Mouse (Mus musculus): ENCODE data around the gene Cdk4. TPM values are rescaled to one million over a fixed set of nuclear protein-coding genes. Genes with fewer than 3 reads are reported as not detected.
"Not testable (repeated sequence)": the region's sequence is repeated elsewhere in the genome, so short reads cannot be mapped to it uniquely, and the experiment has no call there.

Gene Cdk4
- total and polyA plus RNA-seq, 2 experiments from 2014 or later = 392 to 457 TPM

GRCm38 (mm10) chr10:127069281-127070189 lies 6.2 kb downstream of the Cdk4 start:
- WGBS = 8% methylated on average over 30 of the region's 30 CpGs
- DNase-seq (ENCODE audit: low spot score) (no peak), ATAC-seq (ENCODE audit: insufficient read depth, low read depth) (peak; percentile 22; the same call in 1 of the 2 replicates)
- TF ChIP-seq EP300 (IDR thresholded peaks at IDR 0.05; ENCODE audit: low read depth) = no peak
- no peak for TF ChIP-seq CTCF (IDR thresholded peaks at IDR 0.05; ENCODE audit: low read depth)
- Histone ChIP-seq H3K4me3 (ENCODE audit: low read depth, low read length) (peak overlapping the region; percentile 89), H3K36me3 (replicated peaks; ENCODE audit: control insufficient read depth, insufficient read depth, low read length) (peaks cover 39% of the 10 kb centered on the region), H3K4me2 (ENCODE audit: low read depth, low read length) (peak overlapping the region; percentile 80), H3K27me3 (ENCODE audit: control insufficient read depth, insufficient read depth, low read length) (no peaks in the 10 kb centered on the region), H3K27ac (ENCODE audit: low read depth) (peak overlapping the region; percentile 89), H3K4me1 (ENCODE audit: control insufficient read depth, insufficient read depth) (peaks cover 19% of the 10 kb centered on the region), H3K9ac (replicated peaks; ENCODE audit: low read depth, low read length) (peak overlapping the region; percentile 81), H3K9me3 (replicated peaks; ENCODE audit: control insufficient read depth, low read length) (no peaks in the 10 kb centered on the region)

- WGBS = 1% methylated on average over 36 of the region's 36 CpGs
- peaks cover 6% of the 10 kb centered on the region for H3K27me3 ChIP-seq (ENCODE audit: control insufficient read depth, insufficient read depth, low read length)
- peak within 1 kb of the TSS; percentile 81 for H3K9ac ChIP-seq (replicated peaks; ENCODE audit: low read depth, low read length)
- no peak for TF ChIP-seq CTCF (IDR thresholded peaks at IDR 0.05; ENCODE audit: low read depth)
- no peak for TF ChIP-seq EP300 (IDR thresholded peaks at IDR 0.05; ENCODE audit: low read depth)
- no peaks in the 10 kb centered on the region for H3K9me3 ChIP-seq (replicated peaks; ENCODE audit: control insufficient read depth, low read length)
- peak within 1 kb of the TSS; percentile 89 for H3K4me3 ChIP-seq (ENCODE audit: low read depth, low read length)
- DNase-seq (ENCODE audit: low spot score) (peak; percentile 98), ATAC-seq (ENCODE audit: insufficient read depth, low read depth) (peak; percentile 91)
- H3K36me3 ChIP-seq (replicated peaks; ENCODE audit: control insufficient read depth, insufficient read depth, low read length) = peaks cover 31% of the 10 kb centered on the region
- H3K4me2 ChIP-seq (ENCODE audit: low read depth, low read length) = peak within 1 kb of the TSS; percentile 80
- peaks cover 15% of the 10 kb centered on the region for H3K4me1 ChIP-seq (ENCODE audit: control insufficient read depth, insufficient read depth)
- peak within 1 kb of the TSS; percentile 89 for H3K27ac ChIP-seq (ENCODE audit: low read depth)
Measured at GRCm38 (mm10) chr10:127070190-127071121, 7.1 kb downstream of the Cdk4 start, which contains the start of gene Tspan31. Gene Tspan31, minus strand, starts transcription at chr10:127070264.

- TF ChIP-seq CTCF (IDR thresholded peaks at IDR 0.05; ENCODE audit: low read depth) = no peak
- no peak for TF ChIP-seq EP300 (IDR thresholded peaks at IDR 0.05; ENCODE audit: low read depth)
- WGBS = 68% methylated on average over 9 of the region's 9 CpGs
- ATAC-seq (ENCODE audit: insufficient read depth, low read depth) (no peak), DNase-seq (ENCODE audit: low spot score) (no peak)
- Histone ChIP-seq H3K36me3 (replicated peaks; ENCODE audit: control insufficient read depth, insufficient read depth, low read length) (peaks cover 23% of the 10 kb centered on the region), H3K27ac (ENCODE audit: low read depth) (no peak overlapping the region), H3K27me3 (ENCODE audit: control insufficient read depth, insufficient read depth, low read length) (peaks cover 13% of the 10 kb centered on the region), H3K9ac (replicated peaks; ENCODE audit: low read depth, low read length) (no peak overlapping the region; the same call in 1 of the 2 replicates), H3K4me3 (ENCODE audit: low read depth, low read length) (peak overlapping the region; percentile 89; the same call in 1 of the 2 replicates), H3K4me2 (ENCODE audit: low read depth, low read length) (peak overlapping the region; percentile 80), H3K4me1 (ENCODE audit: control insufficient read depth, insufficient read depth) (peaks cover 15% of the 10 kb centered on the region), H3K9me3 (replicated peaks; ENCODE audit: control insufficient read depth, low read length) (no peaks in the 10 kb centered on the region)
Measured at GRCm38 (mm10) chr10:127071203-127071602, 7.9 kb downstream of the Cdk4 start.

GRCm38 (mm10) chr10:127072270-127072669 lies 8.9 kb downstream of the Cdk4 start:
- H3K9me3 ChIP-seq (replicated peaks; ENCODE audit: control insufficient read depth, low read length); ATAC-seq (ENCODE audit: insufficient read depth, low read depth); DNase-seq (ENCODE audit: low spot score); H3K27ac ChIP-seq (ENCODE audit: low read depth); H3K9ac ChIP-seq (replicated peaks; ENCODE audit: low read depth, low read length); H3K4me3 ChIP-seq (ENCODE audit: low read depth, low read length); H3K4me2 ChIP-seq (ENCODE audit: low read depth, low read length): not testable (repeated sequence)
- peaks cover 22% of the 10 kb centered on the region for H3K27me3 ChIP-seq (ENCODE audit: control insufficient read depth, insufficient read depth, low read length)
- 77% methylated on average over 4 of the region's 4 CpGs for WGBS
- peaks cover 15% of the 10 kb centered on the region for H3K4me1 ChIP-seq (ENCODE audit: control insufficient read depth, insufficient read depth)
- H3K36me3 ChIP-seq (replicated peaks; ENCODE audit: control insufficient read depth, insufficient read depth, low read length) = peaks cover 12% of the 10 kb centered on the region

- DNase-seq (ENCODE audit: low spot score); H3K4me2 ChIP-seq (ENCODE audit: low read depth, low read length); ATAC-seq (ENCODE audit: insufficient read depth, low read depth); H3K36me3 ChIP-seq (replicated peaks; ENCODE audit: control insufficient read depth, insufficient read depth, low read length); H3K9me3 ChIP-seq (replicated peaks; ENCODE audit: control insufficient read depth, low read length); H3K9ac ChIP-seq (replicated peaks; ENCODE audit: low read depth, low read length); H3K4me3 ChIP-seq (ENCODE audit: low read depth, low read length); H3K27ac ChIP-seq (ENCODE audit: low read depth): not testable (repeated sequence)
- Histone ChIP-seq H3K4me1 (ENCODE audit: control insufficient read depth, insufficient read depth) (peaks cover 15% of the 10 kb centered on the region), H3K27me3 (ENCODE audit: control insufficient read depth, insufficient read depth, low read length) (peaks cover 29% of the 10 kb centered on the region)
- WGBS = 77% methylated on average over 2 of the region's 2 CpGs
Measured at GRCm38 (mm10) chr10:127072969-127073368, 9.6 kb downstream of the Cdk4 start.

Measured in heart, postnatal 0 days (tissue).